ENCODE assay signal across 9 mouse cellular contexts in genomic region chr1:36709055-36709853, GRCm38 (mm10). TPM values are rescaled to one million over a fixed set of nuclear protein-coding genes. Genes with fewer than 3 reads are reported as not detected.
DNase-seq lines count a peak whose midpoint lies in the region; ATAC-seq lines count a peak whose summit lies in the region.
"Had no signal": no experiment of that assay in that cellular context is flagged by ENCODE, and none has a peak within 500 bp of the region (broad histone marks: within the 10 kb centered on the region; RNA-seq: fewer than 3 reads in every experiment).

No protein-coding gene starts in this region.

- peak overlapping the region; percentile 98 for H3K4me3 ChIP-seq in forebrain, embryonic 10.5 days
- peak overlapping the region; percentile 64 for H3K4me3 ChIP-seq in hindbrain, embryonic 15.5 days
- H3K4me3 ChIP-seq in midbrain, embryonic 14.5 days (replicated peaks; ENCODE audit: low read depth, low read length): peak overlapping the region; percentile 99

- H3K9ac ChIP-seq in hindbrain, embryonic 15.5 days: peak overlapping the region; percentile 74
- H3K9ac ChIP-seq in midbrain, embryonic 14.5 days (replicated peaks; ENCODE audit: low read length): peak overlapping the region; percentile 96

- H3K4me1 ChIP-seq in forebrain, embryonic 10.5 days: peaks cover 29% of the 10 kb centered on the region
- H3K4me1 ChIP-seq in hindbrain, embryonic 15.5 days (replicated peaks): peaks cover 25% of the 10 kb centered on the region
- H3K4me1 ChIP-seq in midbrain, embryonic 14.5 days (ENCODE audit: control insufficient read depth, insufficient read depth, low read length): peaks cover 17% of the 10 kb centered on the region

- H3K4me2 ChIP-seq in hindbrain, embryonic 15.5 days: peak overlapping the region; percentile 78
- H3K4me2 ChIP-seq in midbrain, embryonic 14.5 days (ENCODE audit: low read length): peak overlapping the region; percentile 83

- H3K9me3 ChIP-seq in forebrain, embryonic 10.5 days: peaks cover 4% of the 10 kb centered on the region; the same call in 1 of the 2 replicates
- no peaks in the 10 kb centered on the region for H3K9me3 ChIP-seq in hindbrain, embryonic 15.5 days
- H3K9me3 ChIP-seq in midbrain, embryonic 14.5 days (ENCODE audit: control insufficient read depth, low read length): no peaks in the 10 kb centered on the region

- peak; percentile 30 for DNase-seq in ovary, postnatal 36 days (ENCODE audit: low spot score)
- no peak for DNase-seq in ovary, postnatal 10 days (ENCODE audit: low spot score)
- DNase-seq in adrenal gland, postnatal 10 days: peak; percentile 54
- no peak for DNase-seq in forebrain, embryonic 10.5 days (ENCODE audit: extremely low spot score, low spot score)
- DNase-seq in liver: peak; percentile 43
- peak; percentile 66 for DNase-seq in midbrain, embryonic 14.5 days
- peak; percentile 67 for DNase-seq in thymus, postnatal 14 days

- H3K27ac ChIP-seq in forebrain, embryonic 10.5 days: peak overlapping the region; percentile 97
- peak overlapping the region; percentile 80 for H3K27ac ChIP-seq in hindbrain, embryonic 15.5 days (replicated peaks)
- H3K27ac ChIP-seq in midbrain, embryonic 14.5 days (replicated peaks; ENCODE audit: low read depth, low read length): peak overlapping the region; percentile 86

- under 1% methylated on average over 33 of the region's 33 CpGs for WGBS in forebrain, embryonic 10.5 days
- WGBS in hindbrain, embryonic 15.5 days: under 1% methylated on average over 33 of the region's 33 CpGs
- 1% methylated on average over 33 of the region's 33 CpGs for WGBS in midbrain, embryonic 14.5 days

- H3K27me3 ChIP-seq in forebrain, embryonic 10.5 days (ENCODE audit: poor library complexity, severe bottlenecking): no peaks in the 10 kb centered on the region
- no peaks in the 10 kb centered on the region for H3K27me3 ChIP-seq in hindbrain, embryonic 15.5 days
- H3K27me3 ChIP-seq in midbrain, embryonic 14.5 days (ENCODE audit: control insufficient read depth, insufficient read depth, low read length): no peaks in the 10 kb centered on the region

- peak; percentile 74 for ATAC-seq in hindbrain, embryonic 15.5 days (ENCODE audit: low FRiP score, low read depth)
- peak; percentile 74 for ATAC-seq in midbrain, embryonic 14.5 days (ENCODE audit: low FRiP score, low TSS enrichment)

- H3K36me3 ChIP-seq in forebrain, embryonic 10.5 days (replicated peaks): peaks cover 39% of the 10 kb centered on the region
- H3K36me3 ChIP-seq in hindbrain, embryonic 15.5 days: peaks cover 28% of the 10 kb centered on the region
- peaks cover 31% of the 10 kb centered on the region for H3K36me3 ChIP-seq in midbrain, embryonic 14.5 days (ENCODE audit: control insufficient read depth, insufficient read depth, low read length)

RNA-seq across cellular contexts. Expression of gene 4933424G06Rik, which starts 0.7 kb away (rescaled TPM):
- total RNA-seq in adrenal gland, postnatal 10 days (2021): not detected
- polyA plus RNA-seq in forebrain, embryonic 10.5 days (2016; fragmentation: Nextera tagmentation; extraction: Ambion mirVana): not detected in 2 replicates
- 0.56 and 0.64 TPM in 2 replicates for polyA plus RNA-seq in hindbrain, embryonic 15.5 days (2015; fragmentation: Nextera tagmentation; extraction: Ambion mirVana)
- 0.51 and 0.80 TPM in 2 replicates for polyA plus RNA-seq in midbrain, embryonic 14.5 days (2014; fragmentation: Nextera tagmentation; extraction: Ambion mirVana)
- total RNA-seq: heart, adult 18-20 months had no signal

RNA-seq across cellular contexts. Expression of gene Actr1b, which starts 5.0 kb away (rescaled TPM):
- 100 to 1,000 TPM; 111 to 133 TPM for total RNA-seq in adrenal gland, postnatal 10 days (2021)
- polyA plus RNA-seq in forebrain, embryonic 10.5 days (2016; fragmentation: Nextera tagmentation; extraction: Ambion mirVana): 136 and 141 TPM in 2 replicates
- polyA plus RNA-seq in hindbrain, embryonic 15.5 days (2015; fragmentation: Nextera tagmentation; extraction: Ambion mirVana): 107 and 110 TPM in 2 replicates
- polyA plus RNA-seq in midbrain, embryonic 14.5 days (2014; fragmentation: Nextera tagmentation; extraction: Ambion mirVana): 77.9 and 81.9 TPM in 2 replicates

RNA-seq across cellular contexts. Expression of gene Cox5b, which starts 18.0 kb away (rescaled TPM):
- 1,000 to 10,000 TPM; 1,610 to 1,679 TPM for total RNA-seq in adrenal gland, postnatal 10 days (2021)
- polyA plus RNA-seq in forebrain, embryonic 10.5 days (2016; fragmentation: Nextera tagmentation; extraction: Ambion mirVana): 496 and 519 TPM in 2 replicates
- polyA plus RNA-seq in hindbrain, embryonic 15.5 days (2015; fragmentation: Nextera tagmentation; extraction: Ambion mirVana): 713 and 784 TPM in 2 replicates
- polyA plus RNA-seq in midbrain, embryonic 14.5 days (2014; fragmentation: Nextera tagmentation; extraction: Ambion mirVana): 606 and 777 TPM in 2 replicates

RNA-seq across cellular contexts. Expression of gene Fam178b, which starts 26.3 kb away (rescaled TPM):
- total RNA-seq in adrenal gland, postnatal 10 days (2021): under 1 TPM; 0.72 to 0.82 TPM
- 0.42 and 0.79 TPM in 2 replicates for polyA plus RNA-seq in forebrain, embryonic 10.5 days (2016; fragmentation: Nextera tagmentation; extraction: Ambion mirVana)
- polyA plus RNA-seq in hindbrain, embryonic 15.5 days (2015; fragmentation: Nextera tagmentation; extraction: Ambion mirVana): 0.34 TPM in 1 of 2 replicates, not detected in the other
- 0.29 TPM in 1 of 2 replicates, not detected in the other for polyA plus RNA-seq in midbrain, embryonic 14.5 days (2014; fragmentation: Nextera tagmentation; extraction: Ambion mirVana)

RNA-seq across cellular contexts. Expression of gene Zap70, which starts 52.3 kb away (rescaled TPM):
- total RNA-seq in adrenal gland, postnatal 10 days (2021): 1 to 10 TPM; 2.1 to 2.4 TPM
- 0.33 and 0.43 TPM in 2 replicates for polyA plus RNA-seq in forebrain, embryonic 10.5 days (2016; fragmentation: Nextera tagmentation; extraction: Ambion mirVana)
- 1.4 and 1.5 TPM in 2 replicates for polyA plus RNA-seq in hindbrain, embryonic 15.5 days (2015; fragmentation: Nextera tagmentation; extraction: Ambion mirVana)
- 1.7 and 2.0 TPM in 2 replicates for polyA plus RNA-seq in midbrain, embryonic 14.5 days (2014; fragmentation: Nextera tagmentation; extraction: Ambion mirVana)

Comparison
In these comparisons a context has a peak if more than half of its experiments do, and no peak if none do; other contexts are left out.
1. DNase-seq: peak in ovary, postnatal 36 days (single experiment), adrenal gland, postnatal 10 days (single experiment), liver (single experiment), midbrain, embryonic 14.5 days (single experiment) and thymus, postnatal 14 days (single experiment); none in ovary, postnatal 10 days (single experiment) and forebrain, embryonic 10.5 days (single experiment).
2. Peak in every context shown above with its lines, with median percentiles within 50 percentile points of each other: H3K27ac ChIP-seq and H3K4me3 ChIP-seq.